Mouse (Mus musculus) bone marrow macrophage, adult 2 months (primary cell): ENCODE measurements around the gene Sox15. TPM values are rescaled to one million over a fixed set of nuclear protein-coding genes. Genes with fewer than 3 reads are reported as not detected.

Experiments used
- H3K27ac ChIP-seq: 2 replicates; pipeline ENCODE4 v1.5.1; 2012; ENCODE audit warnings: low read depth, low read length; ENCODE audit not compliant: insufficient read depth
- H3K4me1 ChIP-seq: 2 replicates; pipeline ENCODE4 v1.6.1; 2012; ENCODE audit warnings: low read length; ENCODE audit not compliant: control insufficient read depth, insufficient read depth
- H3K4me3 ChIP-seq: 2 replicates; pipeline ENCODE4 v1.5.1; 2012; ENCODE audit warnings: mild to moderate bottlenecking, low read length, moderate library complexity; ENCODE audit not compliant: insufficient read depth
- CTCF ChIP-seq: IDR thresholded peaks from 2 replicates; pipeline ENCODE4 v1.5.1; 2012; ENCODE audit warnings: low read depth, mild to moderate bottlenecking, low read length, moderate library complexity
- POLR2A ChIP-seq: IDR thresholded peaks from 2 replicates; pipeline ENCODE4 v1.6.1; 2012; ENCODE audit warnings: mild to moderate bottlenecking, low read depth, low read length, borderline replicate concordance
- polyA plus RNA-seq: library from polyadenylated mRNA; stranded (reverse); fragments of >200 nt; gene quantifications from 2 replicates; pipeline ENCODE4 v1.2.4, GENCODE M21; 2012; ENCODE audit not compliant: missing spikeins, insufficient read depth, insufficient read length

Sox15 gene
- polyA plus RNA-seq, 1 experiment = not detected

GRCm38 (mm10) chr11:69684128-69684745 is 29.1 kb downstream of the Sox15 start:
- Histone ChIP-seq H3K4me1 (peaks cover 52% of the 10 kb centered on the region), H3K4me3 (no peak overlapping the region), H3K27ac (no peak overlapping the region)
- TF ChIP-seq POLR2A (no peak), CTCF (no peak)

- TF ChIP-seq POLR2A = no peak
- TF ChIP-seq CTCF = no peak
- Histone ChIP-seq H3K4me3 (peak overlapping the region; percentile 30), H3K27ac (peak overlapping the region; percentile 94), H3K4me1 (peaks cover 55% of the 10 kb centered on the region)
These were observed 29.8 kb downstream of the Sox15 start for GRCm38 (mm10) chr11:69684936-69685335.

GRCm38 (mm10) chr11:69685526-69686148 is 30.5 kb downstream of the Sox15 start, which contains the start of gene Tnfsf13:
Gene Tnfsf13 (minus strand): TSS chr11:69685784.
- peak within 1 kb of the TSS; percentile 31 for H3K4me3 ChIP-seq
- H3K27ac ChIP-seq = peak within 1 kb of the TSS; percentile 94
- peaks cover 55% of the 10 kb centered on the region for H3K4me1 ChIP-seq
- TF ChIP-seq CTCF (no peak), POLR2A (no peak)

- H3K27ac ChIP-seq = peak overlapping the region; percentile 94
These were observed 31.3 kb downstream of the Sox15 start for GRCm38 (mm10) chr11:69686377-69686776.

GRCm38 (mm10) chr11:69687061-69687460 is 31.9 kb downstream of the Sox15 start:
- Histone ChIP-seq H3K4me1 (peaks cover 67% of the 10 kb centered on the region), H3K4me3 (no peak overlapping the region), H3K27ac (no peak overlapping the region)
- TF ChIP-seq POLR2A = no peak
- TF ChIP-seq CTCF = no peak

More at GRCm38 (mm10) chr11:69686377-69686776, 31.3 kb downstream of the Sox15 start:
- H3K4me3 ChIP-seq = no peak overlapping the region
- TF ChIP-seq POLR2A = no peak
- no peak for TF ChIP-seq CTCF
- H3K4me1 ChIP-seq = peaks cover 61% of the 10 kb centered on the region

GRCm38 (mm10) chr11:69689891-69690290 is 34.8 kb downstream of the Sox15 start:
- Histone ChIP-seq H3K27ac (peak overlapping the region; percentile 84), H3K4me3 (no peak overlapping the region), H3K4me1 (peaks cover 67% of the 10 kb centered on the region)
- 0 out of 2 replicates have a peak, but pooled peaks have one; percentile 5 for TF ChIP-seq POLR2A
- TF ChIP-seq CTCF = no peak

GRCm38 (mm10) chr11:69692196-69692811 is 37.2 kb downstream of the Sox15 start:
- Histone ChIP-seq H3K4me1 (peaks cover 54% of the 10 kb centered on the region), H3K27ac (peak overlapping the region; percentile 74), H3K4me3 (no peak overlapping the region)
- TF ChIP-seq CTCF (no peak), POLR2A (no peak)

GRCm38 (mm10) chr11:69692863-69693262 is 37.7 kb downstream of the Sox15 start:
- no peak for TF ChIP-seq CTCF
- no peak for TF ChIP-seq POLR2A
- H3K27ac ChIP-seq = peak overlapping the region; percentile 74

GRCm38 (mm10) chr11:69693421-69693965 is 38.4 kb downstream of the Sox15 start:
- no peak overlapping the region for H3K4me3 ChIP-seq
- no peak overlapping the region for H3K27ac ChIP-seq
- no peak for TF ChIP-seq CTCF
- TF ChIP-seq POLR2A = no peak
- peaks cover 51% of the 10 kb centered on the region for H3K4me1 ChIP-seq

More at GRCm38 (mm10) chr11:69692863-69693262, 37.7 kb downstream of the Sox15 start:
- H3K4me1 ChIP-seq = peaks cover 54% of the 10 kb centered on the region
- no peak overlapping the region for H3K4me3 ChIP-seq
